Mouse (Mus musculus): ENCODE data around the gene Tbx10.

- TF ChIP-seq CHD2 (IDR thresholded peaks at IDR 0.05; ENCODE audit: low read length) (no peak), BHLHE40 (IDR thresholded peaks at IDR 0.05; ENCODE audit: borderline replicate concordance, low read depth, low read length) (no peak), POLR2A (IDR thresholded peaks at IDR 0.05; ENCODE audit: control insufficient read depth in 1 of 2, insufficient read depth in 1 of 2, low read depth in 1 of 2, low read length in 2 of 2, poor library complexity in 1 of 2) (no peak), EP300 (IDR thresholded peaks at IDR 0.05; ENCODE audit: low read depth in 1 of 2, low read length in 2 of 2) (no peak), MEF2A (IDR thresholded peaks at IDR 0.05; ENCODE audit: extremely low read depth, insufficient replicate concordance, low read depth, low read length, poor library complexity, severe bottlenecking) (no peak), POLR2AphosphoS2 (IDR thresholded peaks at IDR 0.05; ENCODE audit: low read length) (no peak), MYB (IDR thresholded peaks at IDR 0.05; ENCODE audit: low read depth, low read length) (no peak), NELFE (IDR thresholded peaks at IDR 0.05; ENCODE audit: low read depth, low read length) (no peak), HCFC1 (IDR thresholded peaks at IDR 0.05; ENCODE audit: low read depth, low read length) (no peak), CTCF (IDR thresholded peaks at IDR 0.05 in 2 of 3, conservative IDR thresholded peaks at IDR 0.05 in 1 of 3; ENCODE audit: control insufficient read depth in 1 of 3, insufficient read depth in 1 of 3, low read depth in 2 of 3, low read length in 3 of 3, poor library complexity in 1 of 3, severe bottlenecking in 1 of 3) (no peak), NRF1 (IDR thresholded peaks at IDR 0.05; ENCODE audit: insufficient read depth, low read depth, low read length, poor library complexity, severe bottlenecking) (no peak)
These were observed 41.2 kb downstream of the Tbx10 start for GRCm38 (mm10) chr19:4033742-4034141.

Data from MEL (cell line).